11 mouse cellular contexts compared by ENCODE assay signal in the genomic region with DNA sequence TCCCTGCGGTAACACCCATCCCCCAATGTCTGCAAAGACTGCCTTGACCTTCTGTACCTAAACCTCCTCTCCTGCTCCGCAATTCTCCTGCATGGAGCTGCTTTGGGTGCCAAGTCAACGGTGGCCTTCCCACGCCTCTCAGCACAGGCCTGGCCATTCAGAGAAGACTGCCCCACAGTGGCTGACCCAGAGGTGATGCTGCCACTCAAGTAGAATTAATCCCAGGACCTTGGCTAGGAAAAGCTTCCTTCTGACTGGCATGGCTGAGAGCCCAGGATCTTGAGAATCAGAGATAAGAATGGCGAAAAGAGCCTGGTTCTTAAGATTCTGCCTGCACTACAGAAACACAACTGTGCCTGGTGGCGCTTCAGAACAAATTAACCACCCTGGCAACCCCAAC.
DNase-seq lines count a peak whose midpoint lies in the region; ATAC-seq and TF ChIP-seq lines count a peak whose summit lies in the region.
"Had no signal": no experiment of that assay in that cellular context is flagged by ENCODE, and none has a peak within 500 bp of the region (broad histone marks: within the 10 kb centered on the region; RNA-seq: fewer than 3 reads in every experiment).

No protein-coding gene starts in this region.

- no peak for DNase-seq in forebrain, embryonic 14.5 days (ENCODE audit: low spot score)
- no peak for DNase-seq in forebrain, embryonic 10.5 days (ENCODE audit: extremely low spot score, low spot score)
- peak; percentile 32 for DNase-seq in retina, postnatal 1 day
- DNase-seq in retina, embryonic 14.5 days (ENCODE audit: low spot score) = no peak
- DNase-seq in lung, embryonic 14.5 days = no peak
- DNase-seq in thymus, postnatal 25 days = no peak
- no peak for DNase-seq in urinary bladder, adult 18-20 months (ENCODE audit: low spot score in 2 of 2)
- DNase-seq: midbrain, embryonic 14.5 days had no signal

- peak; percentile 33; the same call in 1 of the 2 replicates for ATAC-seq in forebrain, embryonic 14.5 days
- ATAC-seq in lung, embryonic 14.5 days (ENCODE audit: insufficient read depth) = 0 out of 2 replicates have a peak, but pooled peaks have one; percentile 31
- no peak for ATAC-seq in heart, embryonic 12.5 days (ENCODE audit: insufficient number of reproducible peaks, low FRiP score)

- H3K4me1 ChIP-seq in forebrain, embryonic 14.5 days (ENCODE audit: control insufficient read depth, insufficient read depth, low read length) = no peaks in the 10 kb centered on the region
- no peaks in the 10 kb centered on the region for H3K4me1 ChIP-seq in forebrain, embryonic 10.5 days
- H3K4me1 ChIP-seq in lung, embryonic 14.5 days (ENCODE audit: insufficient read depth) = no peaks in the 10 kb centered on the region
- H3K4me1 ChIP-seq in heart, embryonic 12.5 days (replicated peaks) = peaks cover 9% of the 10 kb centered on the region
- H3K4me1 ChIP-seq: limb, embryonic 15.5 days had no signal

- H3K9ac ChIP-seq in forebrain, embryonic 14.5 days (ENCODE audit: low read length) = no peak overlapping the region
- H3K9ac ChIP-seq in lung, embryonic 14.5 days = no peak overlapping the region
- H3K9ac ChIP-seq in heart, embryonic 12.5 days = no peak overlapping the region
- H3K9ac ChIP-seq: limb, embryonic 15.5 days had no signal

- 76% methylated on average over 6 of the region's 6 CpGs for WGBS in forebrain, embryonic 14.5 days
- 88% methylated on average over 6 of the region's 6 CpGs for WGBS in forebrain, embryonic 10.5 days
- 71% methylated on average over 6 of the region's 6 CpGs for WGBS in lung, embryonic 14.5 days
- 67% methylated on average over 6 of the region's 6 CpGs for WGBS in heart, embryonic 12.5 days

- no peak for TF ChIP-seq CTCF in lung, embryonic 14.5 days (IDR thresholded peaks at IDR 0.05; ENCODE audit: low read depth)

- no peaks in the 10 kb centered on the region for H3K9me3 ChIP-seq in forebrain, embryonic 14.5 days (replicated peaks; ENCODE audit: control insufficient read depth, low read length)
- H3K9me3 ChIP-seq in forebrain, embryonic 10.5 days = no peaks in the 10 kb centered on the region
- H3K9me3 ChIP-seq in lung, embryonic 14.5 days (ENCODE audit: low read depth, low read length) = no peaks in the 10 kb centered on the region
- no peaks in the 10 kb centered on the region for H3K9me3 ChIP-seq in heart, embryonic 12.5 days (replicated peaks)
- H3K9me3 ChIP-seq: limb, embryonic 15.5 days had no signal

- H3K36me3 ChIP-seq in forebrain, embryonic 14.5 days (ENCODE audit: control insufficient read depth, insufficient read depth, low read length) = no peaks in the 10 kb centered on the region
- H3K36me3 ChIP-seq in forebrain, embryonic 10.5 days (replicated peaks) = no peaks in the 10 kb centered on the region
- H3K36me3 ChIP-seq in lung, embryonic 14.5 days (ENCODE audit: insufficient read depth) = no peaks in the 10 kb centered on the region
- no peaks in the 10 kb centered on the region for H3K36me3 ChIP-seq in heart, embryonic 12.5 days
- H3K36me3 ChIP-seq: limb, embryonic 15.5 days had no signal

- H3K27me3 ChIP-seq in forebrain, embryonic 14.5 days (replicated peaks; ENCODE audit: control insufficient read depth, insufficient read depth, low read length) = no peaks in the 10 kb centered on the region
- no peaks in the 10 kb centered on the region for H3K27me3 ChIP-seq in forebrain, embryonic 10.5 days (ENCODE audit: poor library complexity, severe bottlenecking)
- no peaks in the 10 kb centered on the region for H3K27me3 ChIP-seq in lung, embryonic 14.5 days (ENCODE audit: insufficient read depth, low read length)
- no peaks in the 10 kb centered on the region for H3K27me3 ChIP-seq in heart, embryonic 12.5 days (replicated peaks)
- H3K27me3 ChIP-seq: limb, embryonic 15.5 days had no signal

- H3K27ac ChIP-seq in forebrain, embryonic 14.5 days (ENCODE audit: low read depth, low read length) = no peak overlapping the region; the same call in 1 of the 2 replicates
- H3K27ac ChIP-seq in forebrain, embryonic 10.5 days = no peak overlapping the region
- no peak overlapping the region for H3K27ac ChIP-seq in lung, embryonic 14.5 days (ENCODE audit: low read depth)
- no peak overlapping the region for H3K27ac ChIP-seq in heart, embryonic 12.5 days (ENCODE audit: poor library complexity, severe bottlenecking)
- H3K27ac ChIP-seq: limb, embryonic 15.5 days had no signal

- no peak overlapping the region for H3K4me2 ChIP-seq in forebrain, embryonic 14.5 days (ENCODE audit: low read length)
- no peak overlapping the region for H3K4me2 ChIP-seq in lung, embryonic 14.5 days
- no peak overlapping the region for H3K4me2 ChIP-seq in heart, embryonic 12.5 days
- H3K4me2 ChIP-seq: heart, embryonic 11.5 days; limb, embryonic 15.5 days had no signal

- no peak overlapping the region for H3K4me3 ChIP-seq in forebrain, embryonic 14.5 days (ENCODE audit: low read depth, low read length)
- no peak overlapping the region for H3K4me3 ChIP-seq in forebrain, embryonic 10.5 days
- H3K4me3 ChIP-seq in lung, embryonic 14.5 days (ENCODE audit: low read depth, low read length) = no peak overlapping the region
- no peak overlapping the region for H3K4me3 ChIP-seq in heart, embryonic 12.5 days
- H3K4me3 ChIP-seq: limb, embryonic 15.5 days had no signal
